Mouse (Mus musculus) CH12.LX (cell line): ENCODE results near the gene Rad17. TPM values are rescaled to one million over a fixed set of nuclear protein-coding genes. Genes with fewer than 3 reads are reported as not detected.

ENCODE experiments used
- polyA plus RNA-seq: library from polyadenylated mRNA; unstranded; fragments of >175 nt; gene quantifications from 2 replicates; pipeline ENCODE4 v1.2.1, GENCODE M21; 2012; ENCODE audit warnings: low read depth; ENCODE audit not compliant: insufficient read length
- total RNA-seq, 2 experiments: library from RNA; depleted of rRNA; stranded (reverse); fragments of 300-350 nt in 1 of 2; fragments of >200 nt in 1 of 2; gene quantifications; 2 replicates each; pipeline ENCODE4 v1.2.3; 2012 to 2014

The Rad17 gene
- total and polyA plus RNA-seq, 3 experiments = 19.8 to 47.8 (median 19.8) TPM

Other genes starting within 250 kb of the Rad17 start
- 1.5 and 1.8 TPM in 2 replicates for gene Naip1, start 198.2 kb downstream of the Rad17 start, total RNA-seq (2012; rRNA removed)
- 1.1 and 1.4 TPM in 2 replicates for gene Naip1, start 198.2 kb downstream of the Rad17 start, total RNA-seq (2014; rRNA removed)
- gene Naip1, start 198.2 kb downstream of the Rad17 start, polyA plus RNA-seq = 1.1 and 1.5 TPM in 2 replicates
- 34.0 and 43.7 TPM in 2 replicates for gene Gtf2h2, start 158.5 kb downstream of the Rad17 start, total RNA-seq (2012; rRNA removed)
- 87.8 and 89.2 TPM in 2 replicates for gene Gtf2h2, start 158.5 kb downstream of the Rad17 start, total RNA-seq (2014; rRNA removed)
- gene Gtf2h2, start 158.5 kb downstream of the Rad17 start, polyA plus RNA-seq = 90.1 and 106 TPM in 2 replicates
- gene Ocln, start 98.3 kb downstream of the Rad17 start, total RNA-seq (2012; rRNA removed) = 2.0 and 2.2 TPM in 2 replicates
- 0.39 and 0.70 TPM in 2 replicates for gene Ocln, start 98.3 kb downstream of the Rad17 start, total RNA-seq (2014; rRNA removed)
- gene Ocln, start 98.3 kb downstream of the Rad17 start, polyA plus RNA-seq = 0.23 and 0.50 TPM in 2 replicates
- 1.9 and 2.1 TPM in 2 replicates for gene Marveld2, start 34.1 kb downstream of the Rad17 start, total RNA-seq (2012; rRNA removed)
- gene Marveld2, start 34.1 kb downstream of the Rad17 start, total RNA-seq (2014; rRNA removed) = 0.13 TPM in 1 of 2 replicates, not detected in the other
- 0.12 and 0.27 TPM in 2 replicates for gene Marveld2, start 34.1 kb downstream of the Rad17 start, polyA plus RNA-seq
- 179 and 210 TPM in 2 replicates for gene Ak6, start 72 bp downstream of the Rad17 start, total RNA-seq (2012; rRNA removed)
- gene Ak6, start 72 bp downstream of the Rad17 start, total RNA-seq (2014; rRNA removed) = 476 and 500 TPM in 2 replicates
- gene Ak6, start 72 bp downstream of the Rad17 start, polyA plus RNA-seq = 238 and 246 TPM in 2 replicates
- 4.4 and 7.2 TPM in 2 replicates for gene Taf9, start 528 bp upstream of the Rad17 start, total RNA-seq (2012; rRNA removed)
- 14.3 and 14.8 TPM in 2 replicates for gene Taf9, start 528 bp upstream of the Rad17 start, total RNA-seq (2014; rRNA removed)
- gene Taf9, start 528 bp upstream of the Rad17 start, polyA plus RNA-seq = 9.7 and 14.9 TPM in 2 replicates
- gene Ccdc125, start 18.7 kb upstream of the Rad17 start, total RNA-seq (2012; rRNA removed) = 0.59 TPM in 2 replicates
- not detected in 2 replicates for gene Ccdc125, start 18.7 kb upstream of the Rad17 start, total RNA-seq (2014; rRNA removed)
- 0.13 TPM in 1 of 2 replicates, not detected in the other for gene Ccdc125, start 18.7 kb upstream of the Rad17 start, polyA plus RNA-seq
- gene Cdk7, start 79.9 kb upstream of the Rad17 start, total RNA-seq (2012; rRNA removed) = 29.4 and 42.6 TPM in 2 replicates
- 47.8 and 53.6 TPM in 2 replicates for gene Cdk7, start 79.9 kb upstream of the Rad17 start, total RNA-seq (2014; rRNA removed)
- gene Cdk7, start 79.9 kb upstream of the Rad17 start, polyA plus RNA-seq = 56.9 and 57.4 TPM in 2 replicates
- gene Mrps36, start 93.6 kb upstream of the Rad17 start, total RNA-seq (2012; rRNA removed) = 70.0 and 86.0 TPM in 2 replicates
- 78.3 and 89.3 TPM in 2 replicates for gene Mrps36, start 93.6 kb upstream of the Rad17 start, total RNA-seq (2014; rRNA removed)
- 83.7 and 94.0 TPM in 2 replicates for gene Mrps36, start 93.6 kb upstream of the Rad17 start, polyA plus RNA-seq
- 23.7 and 30.2 TPM in 2 replicates for gene Cenph, start 124.8 kb upstream of the Rad17 start, total RNA-seq (2012; rRNA removed)
- 49.3 and 54.2 TPM in 2 replicates for gene Cenph, start 124.8 kb upstream of the Rad17 start, total RNA-seq (2014; rRNA removed)
- 49.1 and 50.8 TPM in 2 replicates for gene Cenph, start 124.8 kb upstream of the Rad17 start, polyA plus RNA-seq
- 172 and 199 TPM in 2 replicates for gene Ccnb1, start 135.5 kb upstream of the Rad17 start, total RNA-seq (2012; rRNA removed)
- 416 and 456 TPM in 2 replicates for gene Ccnb1, start 135.5 kb upstream of the Rad17 start, total RNA-seq (2014; rRNA removed)
- gene Ccnb1, start 135.5 kb upstream of the Rad17 start, polyA plus RNA-seq = 243 and 337 TPM in 2 replicates
- gene Slc30a5, start 182.4 kb upstream of the Rad17 start, total RNA-seq (2012; rRNA removed) = 54.4 and 65.0 TPM in 2 replicates
- gene Slc30a5, start 182.4 kb upstream of the Rad17 start, total RNA-seq (2014; rRNA removed) = 99.9 and 111 TPM in 2 replicates
- gene Slc30a5, start 182.4 kb upstream of the Rad17 start, polyA plus RNA-seq = 57.9 and 65.9 TPM in 2 replicates